25 mouse cellular contexts compared by ENCODE assay signal in the genomic region with DNA sequence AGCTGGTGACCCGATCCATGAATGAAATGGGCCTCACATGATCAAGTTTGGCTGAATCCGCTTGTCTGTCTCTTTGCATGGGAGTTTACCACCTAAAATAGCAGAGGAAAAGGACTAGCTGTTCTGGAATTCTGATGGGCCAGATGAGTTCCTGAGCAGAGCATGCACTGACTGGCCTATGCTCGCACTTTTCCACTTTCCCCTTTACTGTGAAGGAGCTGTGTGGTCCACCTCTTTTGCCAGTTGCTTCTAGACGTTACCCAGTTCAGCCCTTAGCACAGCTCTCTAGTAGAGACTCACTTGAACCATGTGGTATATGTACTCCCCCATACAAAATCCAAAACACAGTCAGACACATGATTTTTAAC. TPM values are rescaled to one million over a fixed set of nuclear protein-coding genes. Genes with fewer than 3 reads are reported as not detected.
DNase-seq lines count a peak whose midpoint lies in the region; ATAC-seq and TF ChIP-seq lines count a peak whose summit lies in the region.
"Had no signal": no experiment of that assay in that cellular context is flagged by ENCODE, and none has a peak within 500 bp of the region (broad histone marks: within the 10 kb centered on the region; RNA-seq: fewer than 3 reads in every experiment).

No protein-coding gene starts in this region.

- WGBS in forebrain, embryonic 14.5 days: 8% methylated on average over 4 of the region's 4 CpGs
- 62% methylated on average over 4 of the region's 4 CpGs for WGBS in hindbrain, postnatal 0 days
- 49% methylated on average over 4 of the region's 4 CpGs for WGBS in neural tube, embryonic 15.5 days

- TF ChIP-seq CTCF in layer of hippocampus, adult 2 months (conservative IDR thresholded peaks at IDR 0.05): no peak
- no peak for TF ChIP-seq CTCF in hindbrain, postnatal 0 days (IDR thresholded peaks at IDR 0.05; ENCODE audit: low read depth)

- H3K9me3 ChIP-seq in forebrain, embryonic 14.5 days (replicated peaks; ENCODE audit: control insufficient read depth, low read length): no peaks in the 10 kb centered on the region
- H3K9me3 ChIP-seq in hindbrain, postnatal 0 days (ENCODE audit: low read length): no peaks in the 10 kb centered on the region
- no peaks in the 10 kb centered on the region for H3K9me3 ChIP-seq in neural tube, embryonic 15.5 days (replicated peaks)
- H3K9me3 ChIP-seq: embryonic facial prominence, embryonic 10.5 days; heart, embryonic 10.5 days; intestine, embryonic 15.5 days had no signal

- peaks cover 25% of the 10 kb centered on the region for H3K4me1 ChIP-seq in forebrain, embryonic 14.5 days (ENCODE audit: control insufficient read depth, insufficient read depth, low read length)
- peaks cover 5% of the 10 kb centered on the region; the same call in 1 of the 2 replicates for H3K4me1 ChIP-seq in hindbrain, postnatal 0 days (ENCODE audit: insufficient read depth, low read length)
- H3K4me1 ChIP-seq in neural tube, embryonic 15.5 days: peaks cover 16% of the 10 kb centered on the region
- H3K4me1 ChIP-seq: heart, embryonic 10.5 days; intestine, embryonic 15.5 days had no signal

- no peak overlapping the region for H3K9ac ChIP-seq in forebrain, embryonic 14.5 days (ENCODE audit: low read length)
- no peak overlapping the region for H3K9ac ChIP-seq in hindbrain, postnatal 0 days (replicated peaks; ENCODE audit: low read length)
- no peak overlapping the region for H3K9ac ChIP-seq in neural tube, embryonic 15.5 days (replicated peaks)
- H3K9ac ChIP-seq: intestine, embryonic 15.5 days had no signal

- DNase-seq in layer of hippocampus, adult 2 months (ENCODE audit: low spot score in 2 of 2): no peak
- no peak for DNase-seq in layer of hippocampus, postnatal 36 days
- no peak for DNase-seq in forebrain, embryonic 14.5 days (ENCODE audit: low spot score)
- DNase-seq in hindbrain, postnatal 0 days (ENCODE audit: low spot score): no peak
- no peak for DNase-seq in layer of hippocampus, adult 11-12 months (ENCODE audit: low spot score)
- DNase-seq: adrenal gland, postnatal 14 days; cerebellum, adult 11-12 months; cerebellum, postnatal 25 days; heart, postnatal 10 days; lung, postnatal 10 days had no signal

- no peak overlapping the region for H3K4me3 ChIP-seq in layer of hippocampus, adult 2 months
- H3K4me3 ChIP-seq in forebrain, embryonic 14.5 days (ENCODE audit: low read depth, low read length): no peak overlapping the region
- no peak overlapping the region for H3K4me3 ChIP-seq in hindbrain, postnatal 0 days (ENCODE audit: low read length)
- H3K4me3 ChIP-seq in neural tube, embryonic 15.5 days (replicated peaks): no peak overlapping the region
- H3K4me3 ChIP-seq: embryonic facial prominence, embryonic 10.5 days; erythroblast, embryonic 14.5 days; heart, embryonic 10.5 days; intestine, embryonic 15.5 days had no signal

- peak overlapping the region; percentile 29 for H3K27ac ChIP-seq in layer of hippocampus, adult 2 months
- H3K27ac ChIP-seq in forebrain, embryonic 14.5 days (ENCODE audit: low read depth, low read length): peak overlapping the region; percentile 91
- no peak overlapping the region for H3K27ac ChIP-seq in hindbrain, postnatal 0 days
- H3K27ac ChIP-seq in neural tube, embryonic 15.5 days (replicated peaks): 0 out of 2 replicates have a peak overlapping the region, but pooled peaks have one; percentile 23
- H3K27ac ChIP-seq: embryonic facial prominence, embryonic 10.5 days; heart, embryonic 10.5 days; intestine, embryonic 15.5 days; kidney, postnatal 0 days had no signal

- ATAC-seq in forebrain, embryonic 14.5 days: peak; percentile 30
- no peak for ATAC-seq in hindbrain, postnatal 0 days
- no peak for ATAC-seq in neural tube, embryonic 15.5 days (ENCODE audit: low FRiP score)
- ATAC-seq in inflammation-experienced regulatory T-cells, adult 6 months: no peak
- ATAC-seq: activated CD4-positive, CD25-positive, alpha-beta regulatory T cell, adult 4 months; intestine, embryonic 15.5 days; Patski had no signal

- H3K36me3 ChIP-seq in forebrain, embryonic 14.5 days (ENCODE audit: control insufficient read depth, insufficient read depth, low read length): no peaks in the 10 kb centered on the region
- H3K36me3 ChIP-seq in hindbrain, postnatal 0 days (ENCODE audit: insufficient read depth, low read length): no peaks in the 10 kb centered on the region
- no peaks in the 10 kb centered on the region for H3K36me3 ChIP-seq in neural tube, embryonic 15.5 days
- H3K36me3 ChIP-seq: embryonic facial prominence, embryonic 10.5 days; heart, embryonic 10.5 days; intestine, embryonic 15.5 days had no signal

- H3K4me2 ChIP-seq in forebrain, embryonic 14.5 days (ENCODE audit: low read length): no peak overlapping the region; the same call in 1 of the 2 replicates
- 0 out of 2 replicates have a peak overlapping the region, but pooled peaks have one; percentile 42 for H3K4me2 ChIP-seq in hindbrain, postnatal 0 days (ENCODE audit: low read depth, low read length)
- H3K4me2 ChIP-seq in neural tube, embryonic 15.5 days: no peak overlapping the region
- H3K4me2 ChIP-seq: intestine, embryonic 15.5 days had no signal

- H3K27me3 ChIP-seq in forebrain, embryonic 14.5 days (replicated peaks; ENCODE audit: control insufficient read depth, insufficient read depth, low read length): no peaks in the 10 kb centered on the region
- no peaks in the 10 kb centered on the region for H3K27me3 ChIP-seq in hindbrain, postnatal 0 days (ENCODE audit: insufficient read depth, low read length)
- H3K27me3 ChIP-seq in neural tube, embryonic 15.5 days (replicated peaks): no peaks in the 10 kb centered on the region
- H3K27me3 ChIP-seq: intestine, embryonic 15.5 days had no signal

RNA-seq across cellular contexts. Expression of gene Cpb2, which starts 5.5 kb away (rescaled TPM):
- not detected for total RNA-seq in layer of hippocampus, adult 2 months (2021)
- not detected for total RNA-seq in layer of hippocampus, postnatal 36 days (2021)
- 0.25 TPM in 1 of 2 replicates, not detected in the other for polyA plus RNA-seq in forebrain, embryonic 14.5 days (2014; fragmentation: Nextera tagmentation; extraction: Ambion mirVana)
- not detected in 2 replicates for total RNA-seq in hindbrain, postnatal 0 days (2014; rRNA removed)
- not detected in 2 replicates for polyA plus RNA-seq in hindbrain, postnatal 0 days (2015; fragmentation: Nextera tagmentation; extraction: Ambion mirVana)
- polyA plus RNA-seq in neural tube, embryonic 15.5 days (2015; fragmentation: Nextera tagmentation; extraction: Ambion mirVana): 0.23 TPM in 1 of 2 replicates, not detected in the other
- not detected for polyA plus RNA-seq in inflammation-experienced regulatory T-cells, adult 6 months (2017; shearing (Covaris generic))
- total RNA-seq: heart, postnatal 10 days; left cerebral cortex, postnatal 14 days; megakaryocyte-erythroid progenitor cell, adult 5-6 weeks; neutrophil, adult 5-6 weeks had no signal
- polyA plus RNA-seq: activated CD4-positive, CD25-positive, alpha-beta regulatory T cell, adult 4 months; C2C12; embryonic facial prominence, embryonic 10.5 days; erythroblast, embryonic 14.5 days; limb, embryonic 14.5 days; Patski; testis, adult 2 months had no signal

RNA-seq across cellular contexts. Expression of gene Zc3h13, which starts 47.6 kb away (rescaled TPM):
- total RNA-seq in layer of hippocampus, adult 2 months (2021): 10 to 100 TPM; 60.0 to 67.2 TPM
- 10 to 100 TPM; 57.2 to 65.2 TPM for total RNA-seq in layer of hippocampus, postnatal 36 days (2021)
- 33.9 and 36.4 TPM in 2 replicates for polyA plus RNA-seq in forebrain, embryonic 14.5 days (2014; fragmentation: Nextera tagmentation; extraction: Ambion mirVana)
- total RNA-seq in hindbrain, postnatal 0 days (2014; rRNA removed): 13.5 and 25.6 TPM in 2 replicates
- polyA plus RNA-seq in hindbrain, postnatal 0 days (2015; fragmentation: Nextera tagmentation; extraction: Ambion mirVana): 43.1 and 45.1 TPM in 2 replicates
- polyA plus RNA-seq in neural tube, embryonic 15.5 days (2015; fragmentation: Nextera tagmentation; extraction: Ambion mirVana): 41.0 and 43.6 TPM in 2 replicates
- polyA plus RNA-seq in inflammation-experienced regulatory T-cells, adult 6 months (2017; shearing (Covaris generic)): 10 to 100 TPM; 15.5 to 26.0 (median 17.1) TPM
